Mouse (Mus musculus) intestine, embryonic 14.5 days (tissue): ENCODE data around the gene B2m. TPM values are rescaled to one million over a fixed set of nuclear protein-coding genes. Genes with fewer than 3 reads are reported as not detected.

ENCODE experiments used
- ATAC-seq: fragments of 200-750 bp; cut with Nextera tagmentation; replicated peaks from 2 replicates; pipeline ENCODE4 v1.8.0; 2017; ENCODE audit warnings: low read depth, moderate number of reproducible peaks, moderate TSS enrichment, moderate library complexity; ENCODE audit not compliant: low FRiP score, low TSS enrichment
- DNase-seq: peaks from one replicate; pipeline ENCODE4 v3.0.0-alpha.2; 2018; ENCODE audit warnings: low spot score
- H3K27ac ChIP-seq: fragments of 300-500 bp; sonication (generic); 2 replicates; pipeline ENCODE4 v1.5.1; 2014; ENCODE audit warnings: low read depth, mild to moderate bottlenecking, control low read depth
- H3K27me3 ChIP-seq: fragments of 300-500 bp; sonication (generic); replicated peaks from 2 replicates; pipeline ENCODE4 v1.6.1; 2014; ENCODE audit warnings: low read length, control low read depth; ENCODE audit not compliant: control insufficient read depth, insufficient read depth
- H3K36me3 ChIP-seq: fragments of 300-500 bp; sonication (generic); 2 replicates; pipeline ENCODE4 v1.6.1; 2014; ENCODE audit warnings: low read length, control low read depth; ENCODE audit not compliant: control insufficient read depth, insufficient read depth
- H3K4me1 ChIP-seq: fragments of 300-500 bp; sonication (generic); replicated peaks from 2 replicates; pipeline ENCODE4 v1.6.1; 2014; ENCODE audit warnings: low read length, control low read depth, mixed read lengths; ENCODE audit not compliant: control insufficient read depth, insufficient read depth
- H3K4me2 ChIP-seq: fragments of 300-500 bp; sonication (generic); 2 replicates; pipeline ENCODE4 v1.6.1; 2014; ENCODE audit warnings: low read length
- H3K4me3 ChIP-seq: fragments of 300-500 bp; sonication (generic); 2 replicates; pipeline ENCODE4 v1.5.1; 2014; ENCODE audit warnings: low read depth, low read length, control low read depth, mixed read lengths
- H3K9ac ChIP-seq: fragments of 300-500 bp; sonication (generic); 2 replicates; pipeline ENCODE4 v1.6.1; 2014; ENCODE audit warnings: mild to moderate bottlenecking, low read length
- H3K9me3 ChIP-seq: fragments of 300-500 bp; sonication (generic); 2 replicates; pipeline ENCODE4 v1.6.1; 2016; ENCODE audit warnings: low read length, control low read depth; ENCODE audit not compliant: control insufficient read depth
- WGBS: fragments of 180-500 bp; shearing (Covaris S2); extraction: QIAGEN DNeasy Blood & Tissue Kit; methylation state at CpG from one replicate; pipeline ENCODE4 v1.1.7; 2014; 5-methylcytosine and 5-hydroxymethylcytosine counted together
- polyA plus RNA-seq: library from polyadenylated mRNA; unstranded; fragments of >200 nt; fragmentation: Nextera tagmentation; extraction: Ambion mirVana; gene quantifications from 2 replicates; pipeline ENCODE4 v1.2.1, GENCODE M21; 2014

Gene B2m
- polyA plus RNA-seq, 1 experiment from 2014 or later: 332 TPM

GRCm38 (mm10) chr2:122153681-122154365 lies 6.3 kb downstream of the B2m start:
- H3K36me3 ChIP-seq: peaks cover 14% of the 10 kb centered on the region; the same call in 1 of the 2 replicates
- WGBS: 85% methylated on average over 6 of the region's 7 CpGs
- DNase-seq (no peak), ATAC-seq (no peak)
- H3K4me1 ChIP-seq: no peaks in the 10 kb centered on the region; the same call in 1 of the 2 replicates
- H3K4me3 ChIP-seq: no peak overlapping the region
- H3K27ac ChIP-seq: no peak overlapping the region
- no peak overlapping the region for H3K4me2 ChIP-seq
- no peaks in the 10 kb centered on the region for H3K9me3 ChIP-seq
- no peaks in the 10 kb centered on the region for H3K27me3 ChIP-seq
- H3K9ac ChIP-seq: no peak overlapping the region

GRCm38 (mm10) chr2:122154479-122154878 lies 7.0 kb downstream of the B2m start:
- Histone ChIP-seq H3K27me3 (no peaks in the 10 kb centered on the region), H3K36me3 (peaks cover 14% of the 10 kb centered on the region; the same call in 1 of the 2 replicates), H3K27ac (no peak overlapping the region), H3K4me2 (no peak overlapping the region), H3K4me3 (no peak overlapping the region), H3K9ac (no peak overlapping the region), H3K9me3 (no peaks in the 10 kb centered on the region), H3K4me1 (no peaks in the 10 kb centered on the region; the same call in 1 of the 2 replicates)
- DNase-seq (no peak), ATAC-seq (no peak)
- 88% methylated on average over 2 of the region's 2 CpGs for WGBS

- no peak overlapping the region for H3K4me3 ChIP-seq
- H3K27me3 ChIP-seq: no peaks in the 10 kb centered on the region
- peaks cover 14% of the 10 kb centered on the region; the same call in 1 of the 2 replicates for H3K36me3 ChIP-seq
- H3K9me3 ChIP-seq: no peaks in the 10 kb centered on the region
- no peaks in the 10 kb centered on the region; the same call in 1 of the 2 replicates for H3K4me1 ChIP-seq
- DNase-seq: no peak
- H3K9ac ChIP-seq: no peak overlapping the region
- no peak overlapping the region for H3K27ac ChIP-seq
- 71% methylated on average over 2 of the region's 2 CpGs for WGBS
- H3K4me2 ChIP-seq: no peak overlapping the region
- ATAC-seq: no peak
Observed at GRCm38 (mm10) chr2:122155292-122155691, 7.8 kb downstream of the B2m start.

- Histone ChIP-seq H3K4me3 (no peak overlapping the region), H3K36me3 (peaks cover 13% of the 10 kb centered on the region; the same call in 1 of the 2 replicates), H3K9ac (no peak overlapping the region), H3K27ac (no peak overlapping the region), H3K27me3 (no peaks in the 10 kb centered on the region), H3K9me3 (no peaks in the 10 kb centered on the region), H3K4me1 (peaks cover 1% of the 10 kb centered on the region), H3K4me2 (no peak overlapping the region)
- peak; percentile 38 for DNase-seq
- WGBS: 86% methylated on average over 4 of the region's 4 CpGs
- ATAC-seq: no peak
Observed at GRCm38 (mm10) chr2:122156051-122156700, 8.7 kb downstream of the B2m start.

- no peak overlapping the region for H3K27ac ChIP-seq
- H3K4me3 ChIP-seq: no peak overlapping the region
- DNase-seq (no peak), ATAC-seq (no peak)
- no peak overlapping the region for H3K9ac ChIP-seq
- H3K4me2 ChIP-seq: no peak overlapping the region
- H3K4me1 ChIP-seq: peaks cover 4% of the 10 kb centered on the region
- peaks cover 5% of the 10 kb centered on the region; the same call in 1 of the 2 replicates for H3K36me3 ChIP-seq
- H3K9me3 ChIP-seq: no peaks in the 10 kb centered on the region
- no peaks in the 10 kb centered on the region for H3K27me3 ChIP-seq
Observed at GRCm38 (mm10) chr2:122157561-122157960, 10.1 kb downstream of the B2m start.

GRCm38 (mm10) chr2:122158362-122158802 lies 10.9 kb downstream of the B2m start:
- 29% methylated on average over 6 of the region's 6 CpGs for WGBS
- Histone ChIP-seq H3K27ac (peak overlapping the region; percentile 55), H3K9me3 (no peaks in the 10 kb centered on the region), H3K4me3 (no peak overlapping the region), H3K4me1 (peaks cover 4% of the 10 kb centered on the region), H3K4me2 (0 out of 2 replicates have a peak overlapping the region, but pooled peaks have one; percentile 11), H3K36me3 (peaks cover 5% of the 10 kb centered on the region; the same call in 1 of the 2 replicates), H3K27me3 (no peaks in the 10 kb centered on the region), H3K9ac (no peak overlapping the region)
- peak; percentile 54 for DNase-seq
- ATAC-seq: peak; percentile 59; the same call in 1 of the 2 replicates

GRCm38 (mm10) chr2:122159667-122160066 lies 12.2 kb downstream of the B2m start:
- DNase-seq: no peak
- Histone ChIP-seq H3K27ac (no peak overlapping the region), H3K27me3 (no peaks in the 10 kb centered on the region), H3K4me3 (no peak overlapping the region), H3K9me3 (no peaks in the 10 kb centered on the region), H3K4me2 (no peak overlapping the region), H3K9ac (no peak overlapping the region), H3K4me1 (peaks cover 4% of the 10 kb centered on the region), H3K36me3 (no peaks in the 10 kb centered on the region)
- ATAC-seq: no peak
- WGBS: 75% methylated on average over 6 of the region's 6 CpGs

GRCm38 (mm10) chr2:122160680-122161079 lies 13.2 kb downstream of the B2m start, which contains the start of gene Trim69:
TSS of gene Trim69 (plus strand) at chr2:122160700.
- H3K9ac ChIP-seq: no peak within 1 kb of the TSS
- no peak within 1 kb of the TSS for H3K4me3 ChIP-seq
- WGBS: 42% methylated on average over 2 of the region's 2 CpGs
- H3K27ac ChIP-seq: peak within 1 kb of the TSS; percentile 22; the same call in 1 of the 2 replicates
- no peaks in the 10 kb centered on the region for H3K27me3 ChIP-seq
- H3K9me3 ChIP-seq: no peaks in the 10 kb centered on the region
- H3K4me2 ChIP-seq: no peak within 1 kb of the TSS
- peaks cover 4% of the 10 kb centered on the region for H3K4me1 ChIP-seq
- peak; percentile 84 for DNase-seq
- peak; percentile 48; the same call in 1 of the 2 replicates for ATAC-seq
- no peaks in the 10 kb centered on the region for H3K36me3 ChIP-seq
